Mouse (Mus musculus): ENCODE measurements around the gene Pfn1. TPM values are rescaled to one million over a fixed set of nuclear protein-coding genes. Genes with fewer than 3 reads are reported as not detected.

Gene Pfn1
- total and polyA plus RNA-seq, 3 experiments = 270 to 479 (median 280) TPM

DNA sequence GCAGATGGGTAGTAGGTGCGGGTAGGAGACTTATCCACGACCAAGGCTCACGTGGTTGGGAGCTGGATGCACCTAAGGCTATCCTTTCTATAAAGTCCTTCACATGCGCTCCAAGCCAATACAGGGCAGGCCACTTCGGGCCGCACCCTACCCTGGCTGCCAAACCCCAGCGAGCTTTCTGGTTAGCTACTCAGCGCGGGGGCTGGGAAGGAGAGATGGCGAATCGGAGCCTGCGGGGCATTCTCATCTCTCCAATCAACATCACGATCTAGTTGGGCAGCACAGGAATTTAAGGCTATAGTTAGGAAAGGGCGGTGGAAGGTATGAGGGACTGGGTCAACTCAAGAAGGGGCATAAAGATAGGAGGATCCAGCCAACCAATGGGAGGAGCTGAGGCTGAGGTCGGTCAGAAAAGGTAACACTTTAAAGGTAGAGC, 13.9 kb upstream of the Pfn1 start:
- H3K27me3 ChIP-seq (ENCODE audit: control insufficient read depth, insufficient read depth, low read length) = no peaks in the 10 kb centered on the region
- intact Hi-C loops (cut with DNase I) = loop anchor here (2.0 kb wide), 2 partner anchors 14 to 22 kb away; partner anchors contain the start of genes Pfn1, Rnf167 and Slc25a11
- DNase-seq = no peak
- 0 out of 2 replicates have a peak, but pooled peaks have one; percentile 11 for TF ChIP-seq POLR2A (IDR thresholded peaks at IDR 0.05; ENCODE audit: insufficient read depth, low read depth, low read length)
- no peak for TF ChIP-seq CTCF (IDR thresholded peaks at IDR 0.05)
- TF ChIP-seq EP300 (IDR thresholded peaks at IDR 0.05; ENCODE audit: insufficient read depth, low read depth, low read length) = no peak
- peak overlapping the region; percentile 89 for H3K4me3 ChIP-seq
- H3K27ac ChIP-seq = peak overlapping the region; percentile 98
- H3K36me3 ChIP-seq (ENCODE audit: control insufficient read depth, insufficient read depth, low read length) = peaks cover 3% of the 10 kb centered on the region
- H3K4me1 ChIP-seq (ENCODE audit: control insufficient read depth, insufficient read depth, low read length) = peaks cover 2% of the 10 kb centered on the region
- WGBS = under 1% methylated on average over 15 of the region's 15 CpGs
- no peaks in the 10 kb centered on the region for H3K79me2 ChIP-seq (replicated peaks; ENCODE audit: control insufficient read depth, insufficient read depth, low read length)
- peak overlapping the region; percentile 32 for H3K9ac ChIP-seq (ENCODE audit: low read depth, low read length)

DNA sequence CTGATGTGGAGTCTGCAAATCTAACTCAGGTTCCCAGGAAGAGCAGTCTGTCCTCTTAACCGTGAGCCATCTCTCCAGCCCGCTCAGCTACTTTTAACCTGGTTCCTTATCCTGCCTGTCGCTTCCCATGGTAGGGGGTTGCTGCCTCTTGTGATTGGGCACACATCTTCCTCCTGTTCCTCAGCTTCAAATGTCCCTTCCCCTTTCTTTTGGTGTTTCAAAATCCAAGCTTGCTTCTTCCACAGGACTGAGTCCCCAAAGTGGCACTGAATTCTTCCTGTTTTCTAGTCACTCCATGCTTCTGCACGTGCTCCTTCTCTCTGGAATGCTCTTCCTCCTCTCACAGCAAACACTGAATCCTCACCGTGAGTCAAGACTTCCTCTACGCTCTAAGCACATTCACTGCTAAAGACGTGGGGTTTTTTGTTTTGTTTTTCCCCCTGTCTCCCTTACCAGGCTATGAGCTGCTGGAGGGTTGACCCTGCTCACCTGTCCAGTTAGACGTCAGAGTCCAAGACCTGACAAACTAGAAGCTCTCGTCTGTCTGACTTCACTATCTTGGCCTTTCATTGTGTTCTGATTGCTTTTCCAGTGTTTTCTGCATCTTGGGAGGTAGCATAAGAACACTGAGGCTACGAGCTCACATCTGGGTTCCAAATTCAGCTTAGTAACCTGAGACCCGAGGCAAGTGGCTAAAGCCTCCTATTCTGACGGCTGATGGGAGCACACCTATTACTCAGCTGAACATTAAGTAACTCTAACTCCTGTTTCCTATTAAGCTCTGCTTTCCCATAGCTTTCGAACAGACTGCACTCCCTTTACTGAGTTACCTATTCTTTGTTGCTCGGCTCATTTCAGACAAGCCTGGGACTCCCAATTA, 13.1 kb upstream of the Pfn1 start:
- TF ChIP-seq CTCF (IDR thresholded peaks at IDR 0.05) (no peak), EP300 (IDR thresholded peaks at IDR 0.05; ENCODE audit: insufficient read depth, low read depth, low read length) (no peak), POLR2A (IDR thresholded peaks at IDR 0.05; ENCODE audit: insufficient read depth, low read depth, low read length) (no peak)

GRCm38 (mm10) chr11:70666687-70667086, 12.2 kb upstream of the Pfn1 start:
- Histone ChIP-seq H3K9ac (ENCODE audit: low read depth, low read length) (no peak overlapping the region), H3K36me3 (ENCODE audit: control insufficient read depth, insufficient read depth, low read length) (peaks cover 13% of the 10 kb centered on the region)

More for the DNA sequence above, 13.1 kb upstream of the Pfn1 start:
- peaks cover 2% of the 10 kb centered on the region for H3K4me1 ChIP-seq (ENCODE audit: control insufficient read depth, insufficient read depth, low read length)
- H3K9ac ChIP-seq (ENCODE audit: low read depth, low read length) = no peak overlapping the region
- no peaks in the 10 kb centered on the region for H3K79me2 ChIP-seq (replicated peaks; ENCODE audit: control insufficient read depth, insufficient read depth, low read length)
- no peaks in the 10 kb centered on the region for H3K27me3 ChIP-seq (ENCODE audit: control insufficient read depth, insufficient read depth, low read length)
- 56% methylated on average over 14 of the region's 14 CpGs for WGBS
- H3K36me3 ChIP-seq (ENCODE audit: control insufficient read depth, insufficient read depth, low read length) = peaks cover 7% of the 10 kb centered on the region
- intact Hi-C loops (cut with DNase I) = loop anchor here (2.0 kb wide), 2 partner anchors 13 to 21 kb away; partner anchors contain the start of genes Pfn1, Rnf167 and Slc25a11
- DNase-seq = no peak
- H3K4me3 ChIP-seq = peak overlapping the region; percentile 89
- peak overlapping the region; percentile 98 for H3K27ac ChIP-seq

DNA sequence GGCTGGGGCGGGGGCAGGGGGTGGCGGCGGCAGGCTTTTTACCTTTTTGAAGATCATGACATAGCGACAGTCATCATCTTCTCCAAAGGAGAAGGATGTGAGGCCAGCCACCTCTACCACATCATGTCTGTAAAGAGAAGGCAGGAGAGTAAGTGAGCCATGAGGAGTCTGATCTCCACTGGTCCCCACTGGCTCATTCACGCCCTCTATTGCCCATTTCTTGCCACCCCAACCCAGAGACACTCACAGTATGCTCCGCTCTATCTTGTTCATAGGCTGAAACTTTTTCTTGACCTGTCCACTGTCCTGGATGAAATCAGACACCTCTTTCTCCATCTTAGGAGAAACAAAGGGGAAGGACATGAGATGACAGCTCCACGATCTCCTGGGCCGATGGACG, 10.3 kb upstream of the Pfn1 start:
- no peaks in the 10 kb centered on the region for H3K79me2 ChIP-seq (replicated peaks; ENCODE audit: control insufficient read depth, insufficient read depth, low read length)
- H3K9ac ChIP-seq (ENCODE audit: low read depth, low read length) = no peak overlapping the region
- DNase-seq = no peak
- WGBS = 89% methylated on average over 9 of the region's 9 CpGs
- peaks cover 2% of the 10 kb centered on the region for H3K4me1 ChIP-seq (ENCODE audit: control insufficient read depth, insufficient read depth, low read length)
- no peak overlapping the region for H3K4me3 ChIP-seq
- peaks cover 16% of the 10 kb centered on the region for H3K36me3 ChIP-seq (ENCODE audit: control insufficient read depth, insufficient read depth, low read length)
- TF ChIP-seq EP300 (IDR thresholded peaks at IDR 0.05; ENCODE audit: insufficient read depth, low read depth, low read length) (no peak), CTCF (IDR thresholded peaks at IDR 0.05) (peak; percentile 19; the same call in 1 of the 2 replicates)
- H3K27ac ChIP-seq = no peak overlapping the region
- H3K27me3 ChIP-seq (ENCODE audit: control insufficient read depth, insufficient read depth, low read length) = no peaks in the 10 kb centered on the region
- intact Hi-C loops (cut with DNase I) = no loop called here

More at GRCm38 (mm10) chr11:70666687-70667086, 12.2 kb upstream of the Pfn1 start:
- no peak overlapping the region for H3K4me3 ChIP-seq
- WGBS = 83% methylated on average over 8 of the region's 8 CpGs
- intact Hi-C loops (cut with DNase I) = no loop called here
- H3K79me2 ChIP-seq (replicated peaks; ENCODE audit: control insufficient read depth, insufficient read depth, low read length) = no peaks in the 10 kb centered on the region
- DNase-seq = no peak
- H3K27ac ChIP-seq = no peak overlapping the region
- no peak for TF ChIP-seq EP300 (IDR thresholded peaks at IDR 0.05; ENCODE audit: insufficient read depth, low read depth, low read length)
- no peak for TF ChIP-seq CTCF (IDR thresholded peaks at IDR 0.05)
- no peak for TF ChIP-seq POLR2A (IDR thresholded peaks at IDR 0.05; ENCODE audit: insufficient read depth, low read depth, low read length)
- no peaks in the 10 kb centered on the region for H3K27me3 ChIP-seq (ENCODE audit: control insufficient read depth, insufficient read depth, low read length)
- H3K4me1 ChIP-seq (ENCODE audit: control insufficient read depth, insufficient read depth, low read length) = peaks cover 2% of the 10 kb centered on the region

DNA sequence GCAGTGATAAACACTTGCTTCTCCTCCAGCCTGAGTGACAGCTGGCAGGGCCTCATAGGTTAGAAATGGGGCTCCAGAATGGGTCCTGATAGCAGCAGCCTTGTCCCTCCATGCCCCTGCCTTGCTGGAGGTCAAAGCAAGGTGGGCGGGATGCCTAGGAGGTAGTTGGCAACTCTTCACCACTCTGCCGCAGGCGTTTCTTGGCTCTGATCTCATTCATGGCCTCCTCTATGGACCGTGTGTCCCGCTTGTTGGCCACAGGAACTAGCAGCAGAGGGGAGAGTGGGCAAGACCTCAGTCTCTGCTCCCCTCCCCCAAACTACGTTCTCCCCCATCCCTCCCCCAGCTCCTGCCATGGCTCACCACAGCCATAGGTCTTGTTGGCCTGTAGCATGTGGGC, 9.5 kb upstream of the Pfn1 start:
- Histone ChIP-seq H3K27ac (peak overlapping the region; percentile 55; the same call in 1 of the 2 replicates), H3K4me1 (ENCODE audit: control insufficient read depth, insufficient read depth, low read length) (peaks cover 2% of the 10 kb centered on the region), H3K27me3 (ENCODE audit: control insufficient read depth, insufficient read depth, low read length) (no peaks in the 10 kb centered on the region), H3K9ac (ENCODE audit: low read depth, low read length) (no peak overlapping the region), H3K79me2 (replicated peaks; ENCODE audit: control insufficient read depth, insufficient read depth, low read length) (no peaks in the 10 kb centered on the region), H3K36me3 (ENCODE audit: control insufficient read depth, insufficient read depth, low read length) (peaks cover 16% of the 10 kb centered on the region), H3K4me3 (no peak overlapping the region)
- peak in 1 of 2 experiments; percentile 73 for DNase-seq
- 0 out of 2 replicates have a peak, but pooled peaks have one; percentile 25 for TF ChIP-seq EP300 (IDR thresholded peaks at IDR 0.05; ENCODE audit: insufficient read depth, low read depth, low read length)
- peak; percentile 39; the same call in 1 of the 2 replicates for TF ChIP-seq POLR2A (IDR thresholded peaks at IDR 0.05; ENCODE audit: insufficient read depth, low read depth, low read length)
- no peak for TF ChIP-seq CTCF (IDR thresholded peaks at IDR 0.05)
- intact Hi-C loops (cut with DNase I) = no loop called here
- WGBS = 65% methylated on average over 6 of the region's 6 CpGs

GRCm38 (mm10) chr11:70663101-70663500, 8.7 kb upstream of the Pfn1 start:
- Histone ChIP-seq H3K36me3 (ENCODE audit: control insufficient read depth, insufficient read depth, low read length) (peaks cover 16% of the 10 kb centered on the region), H3K79me2 (replicated peaks; ENCODE audit: control insufficient read depth, insufficient read depth, low read length) (no peaks in the 10 kb centered on the region), H3K9ac (ENCODE audit: low read depth, low read length) (no peak overlapping the region), H3K4me1 (ENCODE audit: control insufficient read depth, insufficient read depth, low read length) (peaks cover 2% of the 10 kb centered on the region), H3K4me3 (no peak overlapping the region), H3K27me3 (ENCODE audit: control insufficient read depth, insufficient read depth, low read length) (no peaks in the 10 kb centered on the region), H3K27ac (peak overlapping the region; percentile 51)
- WGBS = 75% methylated on average over 8 of the region's 8 CpGs
- TF ChIP-seq EP300 (IDR thresholded peaks at IDR 0.05; ENCODE audit: insufficient read depth, low read depth, low read length) (0 out of 2 replicates have a peak, but pooled peaks have one; percentile 41), POLR2A (IDR thresholded peaks at IDR 0.05; ENCODE audit: insufficient read depth, low read depth, low read length) (peak; percentile 43), CTCF (IDR thresholded peaks at IDR 0.05) (no peak)
- intact Hi-C loops (cut with DNase I) = no loop called here
- DNase-seq = no peak
